Mouse (Mus musculus): ENCODE measurements around the gene Nsun2.
"Not testable (repeated sequence)": the region's sequence is repeated elsewhere in the genome, so short reads cannot be mapped to it uniquely, and the experiment has no call there.

The Nsun2 gene

DNA sequence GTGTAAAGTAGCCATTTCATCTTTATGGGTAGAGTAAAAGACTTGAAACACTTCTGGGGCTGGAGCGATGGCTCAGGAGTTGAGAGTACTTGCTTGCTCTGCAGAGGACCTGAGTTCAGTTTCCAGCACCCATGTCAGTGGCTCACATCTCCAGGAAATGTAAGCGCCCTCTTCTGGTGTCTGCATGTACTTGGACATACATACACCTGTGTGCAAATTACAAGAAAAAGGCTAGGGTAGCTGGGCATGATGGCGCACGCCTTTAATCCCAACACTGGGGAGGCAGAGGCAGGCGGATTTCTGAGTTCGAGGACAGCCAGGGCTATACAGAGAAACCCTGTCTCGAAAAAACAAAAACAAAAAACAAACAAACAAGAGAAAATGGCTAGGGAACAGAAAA lies 102.3 kb downstream of the Nsun2 start:
- DNase-seq (ENCODE audit: low spot score in 2 of 2), result not testable (repeated sequence)

DNA sequence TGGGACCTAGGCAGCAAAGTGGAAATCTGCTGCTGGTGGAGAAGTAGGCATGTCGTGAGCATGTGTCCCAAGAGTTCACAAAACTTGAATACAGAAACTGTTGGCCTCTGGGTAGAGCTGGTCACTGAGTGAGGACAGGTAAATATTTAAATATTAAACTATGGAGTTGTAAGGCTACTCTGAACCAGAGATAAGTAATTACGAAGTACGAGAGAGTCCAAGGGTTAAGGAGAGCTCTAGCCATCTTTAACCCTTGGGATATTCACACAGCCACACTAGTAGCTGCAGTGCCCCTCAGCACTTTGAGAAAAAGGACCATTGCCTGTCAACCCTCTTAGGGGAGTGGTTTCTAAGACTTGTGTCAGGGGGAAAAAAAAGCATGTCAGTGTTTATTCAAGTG lies 102.8 kb downstream of the Nsun2 start:
- no peak for DNase-seq (ENCODE audit: low spot score in 2 of 2)

DNA sequence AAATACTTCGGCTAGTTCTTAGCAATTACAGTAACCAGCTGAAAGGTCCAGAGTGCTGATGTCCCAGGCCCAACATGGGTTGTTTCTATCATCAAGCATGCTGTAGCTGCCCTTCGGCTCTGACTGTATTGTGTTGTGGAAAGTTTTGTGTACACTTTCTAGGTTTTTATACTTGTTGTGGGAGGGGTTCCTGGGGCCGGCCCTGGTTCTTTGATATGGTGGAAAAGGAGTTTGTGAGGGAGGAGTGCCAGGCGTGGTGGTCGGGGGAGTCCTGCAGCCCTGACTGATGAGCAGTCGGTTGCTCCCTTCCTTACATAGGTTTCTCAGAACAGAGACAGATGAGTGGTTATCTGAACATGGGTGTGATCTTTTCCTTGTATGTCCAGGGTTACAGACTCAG lies 103.3 kb downstream of the Nsun2 start:
- DNase-seq (ENCODE audit: low spot score in 2 of 2), result no peak

DNA sequence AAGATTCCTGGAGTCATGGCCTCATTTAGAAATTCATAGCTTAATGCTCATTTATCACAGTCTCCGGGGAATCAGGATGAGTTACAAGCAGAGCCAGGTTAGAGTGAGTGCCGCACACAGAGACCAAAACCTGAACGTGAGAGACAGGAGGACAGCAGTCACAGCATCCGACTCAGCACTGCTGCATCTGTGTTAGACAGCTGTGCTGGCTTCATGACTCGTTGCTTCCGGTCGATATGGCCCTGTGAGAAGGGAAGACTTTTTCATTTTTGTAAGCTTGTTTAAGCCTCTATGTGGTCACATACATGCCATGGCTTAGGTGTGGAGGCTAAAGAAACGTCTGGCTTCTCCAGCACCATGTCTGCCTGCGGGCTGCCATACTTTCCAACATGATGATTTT lies 104.1 kb downstream of the Nsun2 start:
- DNase-seq (ENCODE audit: low spot score in 2 of 2), result no peak

DNA sequence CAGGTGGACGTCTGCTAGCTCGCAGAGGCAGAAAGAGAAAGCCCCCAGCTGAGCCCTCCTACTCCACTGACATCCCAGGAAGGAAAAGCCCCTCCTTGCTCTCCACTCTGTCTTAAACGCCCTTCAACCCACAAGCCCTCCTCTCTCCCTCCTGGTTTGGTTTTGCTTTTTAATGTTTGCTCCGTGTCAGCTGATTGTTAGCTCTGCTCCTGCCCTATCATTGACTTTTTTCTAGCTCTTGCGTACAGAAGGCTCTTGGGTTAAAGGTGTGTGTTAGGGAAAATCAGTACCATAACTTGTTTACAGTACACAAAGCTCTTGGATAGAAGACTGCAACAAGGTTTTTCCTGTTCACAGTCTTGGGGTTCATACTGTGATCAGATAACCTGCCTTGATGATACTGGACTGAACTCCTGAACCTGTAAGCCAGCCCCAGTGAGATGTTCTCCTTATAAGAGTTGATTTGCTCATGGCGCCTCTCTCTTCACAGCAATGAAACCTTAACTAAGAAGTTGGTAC lies 104.6 kb downstream of the Nsun2 start:
- no peak for DNase-seq (ENCODE audit: low spot score in 2 of 2)

DNA sequence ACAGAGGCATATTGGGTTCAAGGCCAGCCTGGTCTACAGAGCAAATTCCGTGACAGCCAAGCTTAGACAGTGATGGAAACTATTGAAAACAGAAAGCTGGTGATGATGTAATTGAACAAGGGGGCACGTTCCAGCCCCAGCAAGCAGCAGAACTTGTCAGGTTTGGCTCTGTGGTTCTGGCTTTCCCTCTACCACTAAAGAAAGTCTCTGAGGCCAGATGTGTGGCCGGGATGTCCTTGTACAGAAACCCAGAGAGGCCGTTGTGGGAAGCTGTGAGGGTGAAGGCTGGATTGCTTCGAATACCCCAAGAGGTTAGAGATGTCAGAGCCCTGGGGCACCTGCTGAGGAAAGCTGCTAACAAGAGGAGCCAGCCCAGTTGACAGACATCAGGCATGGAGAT lies 105.7 kb downstream of the Nsun2 start:
- DNase-seq (ENCODE audit: low spot score in 2 of 2), result no peak

DNA sequence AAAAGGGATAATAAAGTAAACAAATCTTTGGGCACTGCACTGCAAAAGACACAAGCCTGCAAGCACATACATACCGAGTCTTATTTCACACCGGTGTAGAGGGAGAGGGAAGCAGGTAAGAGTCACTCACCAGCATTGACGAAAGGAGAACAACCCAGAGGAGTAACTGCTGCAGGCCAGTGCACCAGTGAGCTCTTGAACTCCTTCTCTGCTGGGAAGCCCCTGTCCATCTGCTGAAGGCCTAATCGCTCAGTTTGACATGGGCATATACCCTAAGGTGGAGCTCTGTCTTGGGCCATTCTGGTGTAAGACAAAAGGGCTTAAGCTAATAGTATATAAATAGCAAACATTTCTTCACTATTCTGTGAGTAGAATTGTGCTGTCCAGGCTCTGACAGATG lies 106.6 kb downstream of the Nsun2 start:
- DNase-seq (ENCODE audit: low spot score in 2 of 2), result no peak

DNA sequence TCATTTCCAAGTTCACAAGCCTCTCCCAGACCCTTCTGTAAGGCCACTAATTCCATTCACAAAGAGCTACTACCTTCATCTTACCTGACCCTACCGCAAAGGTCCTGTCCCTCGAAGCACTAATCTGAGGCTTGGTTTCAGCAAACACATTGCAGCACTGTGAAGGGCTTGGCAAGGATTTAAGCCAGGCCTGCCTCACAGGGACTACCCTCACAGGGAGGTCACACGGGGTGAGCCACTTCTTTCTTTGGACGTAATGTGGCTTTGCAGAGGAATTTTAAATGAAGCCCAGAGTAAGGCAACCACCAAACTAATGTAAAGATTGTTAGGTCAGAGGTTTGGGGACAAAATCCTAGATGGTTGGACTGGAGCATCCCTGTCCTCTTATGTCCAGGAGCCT lies 107.0 kb downstream of the Nsun2 start:
- no peak for DNase-seq (ENCODE audit: low spot score in 2 of 2)

DNA sequence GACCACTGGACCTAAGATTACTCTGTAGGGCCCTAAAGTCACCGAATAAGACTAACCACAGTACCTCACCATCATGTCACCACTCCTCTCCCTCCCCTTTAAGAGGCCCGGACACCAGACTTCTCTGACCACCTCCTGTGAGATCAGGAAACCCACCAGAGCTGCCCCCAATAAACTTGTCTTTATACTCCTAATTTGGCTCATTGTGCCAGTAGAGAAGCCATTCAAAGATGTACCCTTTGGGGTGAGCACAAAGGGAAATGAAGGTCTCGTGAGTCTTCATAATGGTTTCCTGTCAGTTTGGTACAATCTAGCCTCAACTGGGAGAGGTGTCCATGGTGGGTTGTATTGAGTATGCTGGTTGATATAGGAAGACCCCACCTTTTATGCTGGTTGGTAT lies 107.5 kb downstream of the Nsun2 start:
- no peak for DNase-seq (ENCODE audit: low spot score in 2 of 2)

DNA sequence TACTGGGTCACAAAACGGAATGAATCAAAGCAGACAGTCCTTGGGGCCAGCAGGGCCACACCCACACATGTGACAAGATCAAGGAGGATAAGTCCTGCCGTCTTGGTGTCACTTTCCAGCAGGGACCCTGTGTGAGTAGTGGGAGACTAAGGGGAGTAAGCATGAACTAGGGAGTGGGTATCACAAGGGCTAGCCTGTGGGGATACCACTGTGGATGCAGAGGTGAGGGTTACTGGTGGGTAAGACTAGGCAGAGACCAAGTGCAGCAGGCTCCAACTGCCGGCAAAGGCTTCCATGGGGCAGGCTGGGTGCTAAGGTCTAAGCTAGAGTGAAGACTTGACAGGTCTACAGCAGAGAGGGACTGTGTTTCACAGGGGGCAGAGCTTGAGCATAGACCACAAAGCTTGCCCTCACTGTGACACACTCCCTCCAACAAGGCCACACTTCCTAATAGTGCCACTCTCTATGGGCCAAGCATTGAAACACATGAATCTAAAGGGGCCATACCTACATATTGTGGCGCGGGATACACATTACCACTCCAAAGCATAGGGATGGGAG lies 109.2 kb downstream of the Nsun2 start:
- no peak for DNase-seq (ENCODE audit: low spot score in 2 of 2)

DNA sequence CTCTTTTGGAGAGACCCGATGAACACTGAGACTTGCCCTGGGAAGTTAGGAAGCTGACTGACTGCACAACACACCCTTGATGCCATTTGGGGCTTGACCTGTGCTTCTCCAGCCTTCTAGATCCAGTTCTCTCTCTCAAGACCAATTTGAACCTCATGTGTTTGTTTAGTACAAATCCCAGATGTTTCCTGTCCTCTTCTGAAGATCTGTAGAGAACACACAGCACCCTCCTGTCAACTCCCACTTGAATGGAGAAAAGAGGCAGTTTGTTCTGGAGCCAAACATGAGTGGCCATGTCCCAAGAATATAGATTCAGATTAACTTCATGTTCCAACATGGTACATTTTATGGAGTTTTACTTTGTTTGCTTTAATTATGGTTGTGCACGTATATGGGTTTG lies 110.4 kb downstream of the Nsun2 start:
- DNase-seq (ENCODE audit: low spot score in 2 of 2), result no peak

DNA sequence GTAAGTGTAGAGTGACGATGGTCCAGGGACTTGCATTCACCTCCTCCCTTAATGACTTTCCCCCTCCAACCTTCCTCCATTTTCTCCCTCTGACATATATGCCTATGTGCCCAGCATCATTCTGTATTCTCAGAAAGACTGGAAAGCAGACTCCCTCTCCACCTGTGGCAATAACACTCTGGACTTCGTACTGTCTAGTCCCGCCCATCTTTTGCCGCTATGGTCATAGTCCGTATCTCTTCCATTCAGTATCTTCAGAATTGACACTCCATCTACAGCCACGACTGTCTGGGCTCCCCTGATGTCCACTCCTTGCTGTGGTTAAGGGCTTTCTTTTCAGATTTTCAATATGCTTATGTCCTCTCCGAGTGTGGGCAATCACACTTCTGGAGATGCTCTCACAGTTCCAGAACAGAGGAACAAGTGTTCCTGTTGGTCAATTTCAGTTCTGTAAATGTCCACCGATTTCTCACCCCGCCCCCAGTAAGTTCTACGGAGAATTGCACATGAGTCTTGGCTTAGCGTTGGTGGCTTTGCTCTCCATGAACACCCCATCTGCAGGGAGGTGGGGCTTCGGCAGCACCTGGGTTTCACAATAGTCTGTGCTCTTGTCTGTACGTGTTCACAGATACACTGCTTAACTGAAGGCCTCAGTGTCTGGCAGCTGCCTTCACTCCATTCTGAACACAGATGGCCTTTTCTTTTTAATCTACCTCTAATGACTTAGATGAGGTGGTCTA lies 111.1 kb downstream of the Nsun2 start:
- no peak for DNase-seq (ENCODE audit: low spot score in 2 of 2)

DNA sequence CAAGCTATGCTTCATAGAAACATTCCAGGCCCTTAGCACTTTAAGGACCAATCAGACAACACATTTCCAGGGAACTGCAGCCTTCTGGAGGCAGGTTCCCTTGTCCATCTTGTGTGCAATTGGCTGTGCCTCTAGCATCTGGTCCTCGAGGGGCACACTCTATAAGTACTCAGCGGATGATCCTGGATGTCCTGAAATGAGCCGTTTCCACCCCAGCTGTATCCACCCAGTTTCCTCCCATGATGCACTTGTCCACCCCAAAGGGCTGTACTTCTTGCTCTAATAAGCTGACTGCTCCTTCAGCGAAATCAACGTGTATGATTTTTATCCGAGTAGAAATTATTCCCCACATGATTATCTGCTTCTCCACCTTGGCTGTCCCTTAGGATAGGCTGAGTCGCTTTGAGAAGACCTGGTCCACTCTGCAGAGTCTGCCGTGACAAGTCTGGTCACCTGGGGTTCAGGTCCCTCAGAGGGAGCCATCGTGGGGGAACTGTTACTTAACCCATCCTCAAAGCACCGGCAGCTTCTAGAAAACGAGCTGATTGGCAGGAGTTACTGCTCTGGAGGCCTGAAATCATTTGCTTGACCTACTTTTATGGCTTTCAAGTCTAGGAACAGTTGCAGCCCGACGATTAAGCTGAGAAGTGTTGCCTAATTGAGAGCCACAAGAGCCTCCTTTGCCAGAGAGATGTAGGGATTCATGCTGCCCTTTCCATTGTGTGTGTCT lies 112.3 kb downstream of the Nsun2 start:
- no peak for DNase-seq (ENCODE audit: low spot score in 2 of 2)

DNA sequence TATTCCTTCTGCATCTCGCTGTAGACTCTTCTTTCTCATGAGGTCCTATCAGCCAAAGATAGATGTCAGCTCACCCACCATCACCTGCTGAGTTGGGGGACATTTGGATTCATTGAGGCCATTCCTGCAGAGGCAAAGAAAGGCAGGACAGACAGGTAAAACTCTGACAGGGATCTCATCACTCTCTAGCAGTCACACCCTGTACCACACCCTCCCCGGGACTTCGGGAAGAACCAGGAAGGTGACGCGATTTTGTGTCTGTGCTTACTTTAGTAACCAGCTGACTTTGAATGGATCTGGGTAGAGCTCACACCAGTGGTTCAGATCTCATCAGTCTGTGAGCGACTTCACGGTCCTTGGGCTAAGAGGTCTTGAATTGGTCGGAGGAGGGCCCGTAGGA lies 112.9 kb downstream of the Nsun2 start:
- no peak for DNase-seq (ENCODE audit: low spot score in 2 of 2)

DNA sequence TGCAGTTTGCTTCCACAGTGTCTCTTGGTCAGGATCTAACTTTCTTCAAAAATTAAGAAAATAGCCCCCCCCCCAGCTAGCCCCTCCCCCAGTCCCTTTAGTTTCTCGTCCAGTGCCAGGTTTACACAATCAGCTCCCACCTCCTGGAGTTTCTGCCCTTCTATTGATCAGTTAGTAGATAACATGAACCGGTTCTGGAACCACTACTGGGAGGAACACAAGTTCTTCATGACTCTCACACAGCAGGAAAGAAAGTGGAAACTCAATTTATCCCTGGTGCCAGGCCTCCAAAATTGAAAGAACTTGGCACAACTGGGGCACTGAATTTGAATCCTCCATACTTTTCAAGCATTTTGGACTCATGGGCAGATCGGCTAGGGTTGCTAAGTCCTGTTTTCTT lies 121.0 kb downstream of the Nsun2 start:
- no peak for DNase-seq (ENCODE audit: low spot score in 2 of 2)

DNA sequence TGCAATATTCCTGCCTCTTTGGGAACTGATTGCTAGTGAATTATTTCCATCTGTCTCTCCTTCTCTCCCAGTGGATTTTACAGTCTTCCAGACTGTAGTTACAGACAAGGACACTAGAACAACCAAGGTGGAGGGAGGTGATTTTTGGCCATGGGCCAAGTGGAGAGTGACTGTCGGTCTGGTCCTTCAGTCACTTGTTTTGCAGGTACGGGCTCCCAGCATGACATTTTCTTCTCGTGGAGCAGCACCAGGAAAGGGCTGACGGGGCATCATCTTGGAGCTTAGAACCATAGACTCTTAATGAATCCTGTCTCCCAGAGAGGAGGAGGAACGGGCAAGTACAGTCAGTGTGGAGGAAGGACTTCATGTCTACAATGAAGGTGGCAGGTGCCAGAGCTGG lies 138.6 kb downstream of the Nsun2 start:
- DNase-seq (ENCODE audit: low spot score in 2 of 2), result no peak

DNA sequence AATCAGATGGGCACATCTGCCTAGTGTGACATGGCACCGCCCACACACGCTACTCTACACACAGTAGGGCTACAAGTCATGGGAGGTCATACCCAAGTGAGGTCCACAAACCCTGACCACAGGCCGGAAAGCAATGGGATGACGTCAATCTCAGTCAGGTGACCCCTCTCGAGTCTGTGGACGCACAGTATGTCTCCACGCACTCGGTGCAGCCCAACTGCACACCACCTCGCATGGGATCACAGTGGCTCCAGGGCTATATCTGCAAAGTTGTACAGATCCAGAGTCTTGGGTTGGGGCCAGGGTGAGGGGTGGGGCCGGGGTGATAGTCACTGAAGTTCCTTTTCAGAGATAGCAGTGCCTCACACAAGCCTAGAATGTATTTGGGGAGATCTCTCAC lies 139.0 kb downstream of the Nsun2 start:
- DNase-seq (ENCODE audit: low spot score in 2 of 2), result no peak

DNA sequence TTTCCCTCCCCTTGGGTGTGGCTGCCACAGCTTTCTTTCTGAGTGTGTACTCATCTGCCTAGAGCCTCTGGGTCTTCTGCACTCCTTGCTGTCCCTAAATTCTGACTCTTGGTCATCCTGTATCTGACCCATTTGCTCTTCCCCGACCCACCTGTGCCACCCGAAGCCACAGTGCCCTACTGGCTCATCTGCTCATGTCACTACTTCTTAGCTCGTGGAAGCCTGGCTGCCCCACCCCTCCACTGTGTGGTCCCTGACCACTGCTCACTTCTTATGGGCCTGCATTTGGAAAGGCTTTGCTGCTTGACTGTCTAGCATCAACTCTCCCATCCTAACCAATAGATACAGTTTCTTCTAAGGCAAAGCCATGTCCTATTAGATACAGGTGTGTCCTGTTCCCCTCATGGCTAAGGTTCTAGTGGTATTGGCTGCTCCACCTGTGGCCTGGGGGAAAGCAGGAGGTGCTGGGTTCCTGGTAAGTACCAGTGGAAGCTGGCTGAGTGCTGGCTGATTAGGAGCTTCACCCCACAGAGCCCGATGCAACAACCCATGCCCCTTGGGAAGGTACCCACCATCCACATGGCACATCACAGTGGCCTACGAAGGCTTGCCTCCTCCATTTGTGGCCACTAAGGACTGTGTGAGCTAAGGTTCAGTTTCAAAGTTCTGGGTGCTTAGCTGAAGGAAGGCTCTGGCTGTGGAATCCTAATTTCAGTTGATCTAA lies 139.8 kb downstream of the Nsun2 start:
- no peak for DNase-seq (ENCODE audit: low spot score in 2 of 2)

DNA sequence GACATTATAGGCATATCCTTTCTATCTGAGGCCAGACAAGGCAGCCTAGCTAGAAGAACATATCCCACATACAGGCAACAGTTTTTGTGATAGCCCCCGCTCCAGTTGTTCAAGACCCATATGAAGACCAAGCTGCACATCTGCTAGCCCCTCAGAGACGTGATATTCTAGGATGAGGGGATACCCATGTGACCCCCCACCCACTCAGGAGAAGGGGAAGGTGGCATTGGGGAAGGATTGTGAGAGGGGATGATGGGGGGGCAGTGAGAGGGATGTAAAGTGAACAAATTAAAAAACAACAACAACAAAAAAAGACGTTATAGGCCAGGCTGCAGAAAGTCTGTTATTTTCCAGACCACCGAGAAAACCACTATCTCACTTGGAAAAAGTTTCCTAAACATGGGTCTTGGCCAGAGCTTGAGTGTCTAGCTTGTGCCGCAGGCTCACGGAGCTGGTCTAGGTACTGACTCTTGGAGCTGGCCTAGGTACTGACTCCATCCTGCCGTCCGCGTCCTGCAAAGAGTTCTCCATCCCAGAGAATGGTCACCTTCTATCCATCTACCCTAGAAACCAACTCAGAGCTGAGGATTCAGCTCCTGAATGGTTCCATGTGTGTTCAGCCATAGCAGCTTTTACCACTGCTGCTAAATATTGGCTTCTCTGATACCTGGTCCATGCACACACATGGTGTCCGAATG lies 140.5 kb downstream of the Nsun2 start:
- DNase-seq (ENCODE audit: low spot score in 2 of 2), result no peak

All from urinary bladder, adult 18-20 months (tissue).